ENCODE assay signal across 8 mouse cellular contexts in the genomic region with DNA sequence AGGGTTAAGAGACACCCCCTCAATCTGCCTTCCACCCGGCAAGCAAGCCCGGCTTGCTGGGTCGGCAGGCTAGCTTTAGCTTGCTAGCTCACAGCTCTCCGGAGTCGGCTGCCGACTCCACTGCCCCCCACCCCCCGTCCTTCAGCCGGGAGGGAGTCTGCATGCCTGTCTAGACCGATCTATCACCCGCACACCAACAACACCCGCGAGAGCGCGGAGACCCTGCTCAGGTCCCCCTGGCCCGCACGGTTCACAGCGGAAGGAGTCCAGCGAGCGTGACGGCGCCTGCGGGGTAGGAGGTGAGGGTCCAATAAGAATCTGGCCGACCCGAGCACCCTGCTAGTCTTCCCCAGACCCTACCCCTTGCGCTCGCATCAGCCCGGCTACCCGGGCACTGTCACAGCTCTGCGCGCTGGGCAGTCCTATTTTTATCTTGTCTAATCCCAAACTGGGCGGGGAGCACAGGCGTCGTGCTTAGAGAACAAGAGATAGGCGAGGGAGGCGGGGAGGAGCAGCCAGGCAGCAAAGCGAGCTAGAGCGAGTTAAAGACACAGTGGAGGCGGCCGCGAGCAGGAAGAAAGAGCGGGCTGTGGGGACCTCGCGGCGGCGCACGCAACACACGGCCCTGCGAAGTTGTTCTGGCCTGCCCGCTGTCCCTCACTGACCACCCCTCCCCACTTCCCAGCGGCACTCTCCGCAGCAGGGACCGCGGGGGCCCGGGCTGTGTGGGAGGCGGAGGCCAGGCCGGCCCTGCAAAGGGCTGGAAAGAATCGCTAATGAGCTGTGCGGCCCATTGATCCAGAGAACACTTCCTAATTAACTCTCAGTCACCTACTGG.
DNase-seq lines count a peak whose midpoint lies in the region; ATAC-seq lines count a peak whose summit lies in the region.

No protein-coding gene starts in this region.

- H3K36me3 ChIP-seq in forebrain, embryonic 16.5 days (ENCODE audit: control insufficient read depth, insufficient read depth), result no peaks in the 10 kb centered on the region
- H3K36me3 ChIP-seq in hindbrain, embryonic 12.5 days, result no peaks in the 10 kb centered on the region

- H3K27me3 ChIP-seq in forebrain, embryonic 16.5 days (replicated peaks; ENCODE audit: control insufficient read depth, insufficient read depth, low read length), result peaks cover 8% of the 10 kb centered on the region; the same call in 1 of the 2 replicates
- H3K27me3 ChIP-seq in hindbrain, embryonic 12.5 days, result peaks cover 98% of the 10 kb centered on the region

- H3K4me2 ChIP-seq in forebrain, embryonic 16.5 days (ENCODE audit: low read length), result peak overlapping the region; percentile 73
- H3K4me2 ChIP-seq in hindbrain, embryonic 12.5 days (replicated peaks), result peak overlapping the region; percentile 64

- ATAC-seq in forebrain, embryonic 16.5 days, result peak; percentile 51
- peak; percentile 53 for ATAC-seq in hindbrain, embryonic 12.5 days (ENCODE audit: low FRiP score)
- no peak for ATAC-seq in activated CD4-positive, CD25-positive, alpha-beta regulatory T cell, adult 4 months

- 2% methylated on average over 44 of the region's 58 CpGs for WGBS in forebrain, embryonic 16.5 days
- WGBS in hindbrain, embryonic 12.5 days, result 2% methylated on average over 56 of the region's 58 CpGs

- no peaks in the 10 kb centered on the region for H3K9me3 ChIP-seq in forebrain, embryonic 16.5 days (ENCODE audit: control insufficient read depth, low read length)
- H3K9me3 ChIP-seq in hindbrain, embryonic 12.5 days (replicated peaks), result no peaks in the 10 kb centered on the region

- H3K9ac ChIP-seq in forebrain, embryonic 16.5 days (replicated peaks; ENCODE audit: low read depth, low read length), result peak overlapping the region; percentile 75
- H3K9ac ChIP-seq in hindbrain, embryonic 12.5 days, result peak overlapping the region; percentile 69

- H3K4me1 ChIP-seq in forebrain, embryonic 16.5 days (replicated peaks; ENCODE audit: control insufficient read depth, insufficient read depth, low read length), result peaks cover 33% of the 10 kb centered on the region
- peaks cover 40% of the 10 kb centered on the region for H3K4me1 ChIP-seq in hindbrain, embryonic 12.5 days

- intact Hi-C loops in left cerebral cortex, postnatal 14 days (cut with DNase I), result loop anchor here (5.0 kb wide), 4 partner anchors 60 to 450 kb away; no protein-coding TSS in a partner anchor

- DNase-seq in ZHBTc4 (ENCODE audit: low read depth, low spot score), result peak; percentile 69
- peak; percentile 49 for DNase-seq in cerebellum, adult 8-10 months
- DNase-seq in left cerebral cortex, postnatal 14 days (ENCODE audit: low spot score in 2 of 2), result peak; percentile 55 to 67
- peak; percentile 64 to 81 for DNase-seq in lung, postnatal 4 days
- DNase-seq in right cerebral cortex, postnatal 36 days (ENCODE audit: low spot score in 2 of 2), result peak; percentile 63 to 69

- H3K4me3 ChIP-seq in forebrain, embryonic 16.5 days (replicated peaks; ENCODE audit: low read length), result peak overlapping the region; percentile 70
- H3K4me3 ChIP-seq in hindbrain, embryonic 12.5 days, result peak overlapping the region; percentile 64

- H3K27ac ChIP-seq in forebrain, embryonic 16.5 days (ENCODE audit: low read length), result peak overlapping the region; percentile 87
- H3K27ac ChIP-seq in hindbrain, embryonic 12.5 days, result peak overlapping the region; percentile 95
